Mouse (Mus musculus): ENCODE data around the gene Nif3l1. TPM values are rescaled to one million over a fixed set of nuclear protein-coding genes. Genes with fewer than 3 reads are reported as not detected.
A peak's percentile ranks its signal among the peaks of the same experiment; 100 is the strongest.

Nif3l1 gene
- 10 to 100 TPM; 39.2 to 58.9 (median 57.3) TPM for polyA plus RNA-seq (2017; shearing (Covaris generic))

DNA sequence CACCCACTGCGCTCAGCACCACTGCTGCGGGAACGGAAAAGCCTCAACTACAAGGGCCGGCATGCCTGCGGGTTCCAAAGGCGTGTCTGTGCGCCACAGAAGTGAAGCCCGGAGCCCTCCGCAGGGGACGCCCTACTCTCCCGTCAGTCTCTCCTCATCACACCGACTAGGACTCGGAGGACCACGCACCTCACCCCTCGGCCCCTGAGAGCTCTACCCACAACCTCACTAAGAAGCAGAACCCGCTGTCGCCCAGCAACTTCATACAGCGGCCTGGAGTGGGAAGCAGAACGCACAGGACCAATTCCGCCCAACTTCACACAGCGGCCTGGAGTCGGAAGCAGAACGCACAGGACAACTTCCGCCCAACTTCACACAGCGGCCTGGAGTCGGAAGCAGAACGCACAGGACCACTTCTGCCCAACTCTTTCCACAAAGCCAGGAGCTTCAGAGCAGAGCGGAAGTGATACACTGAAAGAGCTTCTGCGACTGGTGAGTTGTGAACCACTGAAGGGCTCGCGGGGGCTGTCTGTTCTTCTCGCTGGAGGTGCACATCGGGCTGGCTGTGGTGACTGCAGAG, at the start of gene Nif3l1, which contains the start of gene Ppil3:
Gene Nif3l1, plus strand, starts transcription at position 9 of the 580 bp plus-strand sequence.
Gene Ppil3, minus strand, starts transcription at position 344 of the 580 bp plus-strand sequence.
- ATAC-seq = peak; percentile 91

GRCm38 (mm10) chr1:58395341-58395740, 49.6 kb upstream of the Nif3l1 start:
- ATAC-seq = no peak

DNA sequence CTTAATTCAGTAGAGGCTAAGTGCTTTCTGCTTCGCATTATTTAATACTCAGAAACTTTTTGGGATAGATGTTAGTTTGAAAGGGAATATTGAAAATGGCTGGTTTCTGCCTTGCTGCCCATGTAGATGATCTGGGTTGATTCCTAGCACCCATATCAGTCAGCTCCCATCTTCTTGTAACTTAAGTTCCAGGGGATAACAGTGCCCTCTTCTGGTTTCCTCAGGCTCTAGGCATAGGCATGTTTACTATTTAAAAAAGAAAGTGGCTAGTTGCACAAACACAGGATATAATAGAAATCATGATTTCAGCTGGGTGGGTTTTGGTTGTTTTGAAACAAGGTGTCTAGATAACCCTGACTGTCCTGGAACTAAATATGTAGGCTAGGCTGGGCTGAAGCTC, 48.8 kb upstream of the Nif3l1 start:
- no peak for ATAC-seq

DNA sequence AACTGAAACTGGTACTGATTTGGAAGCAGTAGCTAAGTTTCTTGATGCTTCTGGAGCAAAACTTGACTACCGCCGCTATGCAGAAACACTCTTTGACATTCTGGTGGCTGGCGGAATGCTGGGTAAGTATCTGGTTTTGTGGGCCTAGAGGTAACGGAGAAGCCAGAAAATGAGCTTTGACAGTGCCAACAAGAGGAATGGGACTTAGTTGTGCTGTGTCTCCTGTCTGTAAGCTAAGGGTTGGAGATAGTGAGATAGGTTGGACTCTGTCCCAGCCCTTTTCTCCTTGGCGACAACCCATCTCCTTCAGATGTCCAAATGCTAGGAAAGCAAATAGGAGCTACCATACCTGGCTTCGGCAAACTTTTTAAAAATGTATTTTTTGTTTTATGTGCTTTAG, 47.2 kb upstream of the Nif3l1 start:
- ATAC-seq = no peak

- no peak for ATAC-seq
Measured at GRCm38 (mm10) chr1:58401396-58401795, 43.6 kb upstream of the Nif3l1 start.

DNA sequence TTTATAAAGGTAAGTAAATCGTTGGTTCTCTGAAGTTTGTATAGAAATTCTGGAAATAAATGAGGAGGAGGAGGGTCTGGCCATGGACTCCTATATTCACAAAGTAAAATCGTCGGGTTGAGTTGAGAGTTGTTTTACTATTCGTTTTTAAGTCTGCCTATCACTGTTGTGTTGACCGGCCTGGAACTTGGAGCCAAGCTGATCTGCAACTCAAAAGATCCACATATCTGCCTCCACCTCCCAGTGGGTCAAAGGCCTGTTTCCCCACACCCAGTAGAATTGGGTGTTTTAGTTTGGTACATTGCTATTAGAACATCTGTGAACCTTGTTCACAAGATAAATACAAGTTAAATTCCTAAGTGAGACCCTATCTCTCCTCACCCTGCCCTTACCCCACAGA, 41.2 kb upstream of the Nif3l1 start:
- ATAC-seq = no peak

- ATAC-seq = no peak
Measured at GRCm38 (mm10) chr1:58407321-58407720, 37.6 kb upstream of the Nif3l1 start.

DNA sequence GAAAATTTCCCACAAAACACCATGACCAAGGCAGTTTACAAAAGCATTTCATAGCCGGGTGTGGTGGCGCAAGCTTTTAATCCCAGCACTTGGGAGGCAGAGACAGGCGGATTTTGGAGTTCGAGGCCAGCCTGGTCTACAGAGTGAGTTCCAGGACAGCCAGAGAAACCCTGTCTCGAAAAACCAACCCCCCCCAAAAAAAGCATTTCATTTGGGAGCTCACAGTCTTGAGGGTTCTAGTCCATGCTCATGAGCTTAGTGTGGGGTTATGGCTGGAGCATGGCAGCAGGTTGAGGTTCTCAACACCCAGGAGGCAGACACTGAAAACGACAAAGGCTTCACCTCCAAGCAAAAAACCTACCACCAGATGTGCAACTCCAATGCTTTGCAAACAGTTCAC, 36.8 kb upstream of the Nif3l1 start:
- ATAC-seq = no peak

DNA sequence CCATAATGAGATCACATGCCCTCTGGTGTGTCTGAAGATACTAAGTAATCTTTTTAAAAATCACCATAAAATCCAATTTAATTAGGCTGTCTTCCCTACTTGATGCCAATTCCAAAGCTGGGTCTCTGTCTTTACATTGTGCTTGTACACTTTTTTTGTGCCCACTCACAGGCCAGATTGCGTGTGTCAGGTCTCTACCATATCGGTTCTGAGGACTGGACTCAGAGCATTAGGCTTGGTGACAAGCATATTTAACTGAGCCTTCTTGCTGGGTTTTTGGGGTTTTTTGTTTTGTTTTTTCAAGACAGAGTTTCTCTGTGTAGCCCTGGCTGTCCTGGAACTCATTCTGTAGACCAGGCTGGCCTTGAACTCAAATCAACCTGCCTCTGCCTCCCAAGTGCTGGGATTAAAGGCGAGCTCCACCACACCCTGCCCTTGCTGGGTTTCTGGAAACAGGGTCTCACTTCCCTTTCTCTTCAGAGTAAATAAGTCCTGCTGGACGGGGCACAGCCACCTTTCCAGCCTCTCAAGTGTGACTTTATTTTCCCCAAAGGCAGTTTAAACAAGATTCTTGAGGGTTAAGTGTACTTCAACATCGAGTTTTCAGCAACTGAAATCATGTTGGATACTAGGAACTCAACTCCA, 35.3 kb upstream of the Nif3l1 start:
- ATAC-seq = no peak

DNA sequence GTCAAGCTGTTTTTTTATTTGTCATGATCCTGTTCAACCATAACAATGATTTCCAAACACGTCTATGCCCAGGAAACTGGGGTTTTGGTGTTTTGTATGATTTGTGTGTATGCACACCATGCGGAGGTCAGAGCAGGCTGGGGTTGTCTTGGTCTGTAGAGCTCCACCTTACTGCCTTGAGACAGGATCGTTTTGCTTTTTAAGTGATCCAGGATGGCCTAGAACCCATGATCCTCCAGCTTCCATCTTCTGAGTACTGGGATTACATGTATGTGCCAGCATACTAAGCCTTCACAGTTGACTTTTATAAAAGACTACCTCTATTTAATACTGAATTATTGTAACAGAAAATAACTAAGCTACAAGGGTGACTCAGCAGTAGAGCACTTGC, 34.8 kb upstream of the Nif3l1 start:
- no peak for ATAC-seq

DNA sequence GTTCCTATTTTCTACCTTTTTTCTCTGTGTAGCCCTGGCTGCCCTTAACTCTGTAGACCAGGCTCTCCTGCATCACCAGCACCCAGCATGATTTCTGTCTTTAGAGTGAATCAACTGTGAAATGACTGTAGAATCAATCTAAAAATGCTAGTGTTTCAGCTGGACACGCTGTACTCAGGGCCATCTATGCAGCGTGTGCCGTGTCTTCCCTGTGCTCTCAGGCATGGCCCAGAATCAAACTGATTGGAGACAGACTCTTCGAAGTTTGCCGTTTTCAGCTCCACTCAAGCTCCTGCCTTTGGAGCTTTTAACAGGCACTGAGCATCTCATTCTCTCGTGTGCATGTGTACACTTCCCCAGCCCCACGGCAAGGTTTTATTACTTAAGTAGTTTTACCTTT, 34.2 kb upstream of the Nif3l1 start:
- no peak for ATAC-seq

DNA sequence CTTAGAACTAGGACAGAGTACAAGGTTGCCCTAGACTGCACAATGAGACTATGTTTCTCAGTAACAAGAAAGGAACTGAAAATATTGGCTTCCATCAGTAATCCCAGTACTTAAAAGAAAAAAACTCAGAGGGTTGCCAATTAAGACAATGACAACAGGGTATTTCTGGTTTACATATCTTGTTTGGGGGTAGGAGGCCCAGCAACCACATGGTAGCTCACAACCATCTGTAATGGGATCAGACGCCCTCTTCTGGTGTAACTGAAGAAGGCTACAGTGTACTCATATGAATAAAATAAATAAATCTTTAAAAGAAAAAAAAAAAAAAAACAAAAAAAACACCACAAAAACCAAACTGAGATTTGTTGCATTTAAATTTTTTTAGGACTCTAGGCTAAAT, 29.5 kb upstream of the Nif3l1 start:
- peak; percentile 49 for ATAC-seq

DNA sequence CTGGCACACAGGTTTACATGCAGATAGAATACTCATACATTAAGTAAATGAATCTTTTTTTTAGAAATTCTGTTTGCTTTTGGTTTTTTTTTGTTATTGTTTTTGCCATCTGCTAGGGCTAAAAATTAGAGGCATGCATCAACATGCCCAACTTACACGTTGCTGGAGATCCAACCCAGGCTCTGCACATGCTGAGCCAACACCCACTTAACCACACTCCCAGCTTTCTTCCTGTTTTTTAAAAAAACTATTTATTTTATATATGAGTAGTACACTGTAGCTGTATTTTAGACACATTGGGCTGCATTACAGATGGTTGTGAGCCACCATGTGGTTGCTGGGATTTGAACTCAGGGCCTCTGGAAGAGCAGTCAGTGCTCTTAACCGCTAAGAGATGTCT, 28.9 kb upstream of the Nif3l1 start:
- no peak for ATAC-seq

DNA sequence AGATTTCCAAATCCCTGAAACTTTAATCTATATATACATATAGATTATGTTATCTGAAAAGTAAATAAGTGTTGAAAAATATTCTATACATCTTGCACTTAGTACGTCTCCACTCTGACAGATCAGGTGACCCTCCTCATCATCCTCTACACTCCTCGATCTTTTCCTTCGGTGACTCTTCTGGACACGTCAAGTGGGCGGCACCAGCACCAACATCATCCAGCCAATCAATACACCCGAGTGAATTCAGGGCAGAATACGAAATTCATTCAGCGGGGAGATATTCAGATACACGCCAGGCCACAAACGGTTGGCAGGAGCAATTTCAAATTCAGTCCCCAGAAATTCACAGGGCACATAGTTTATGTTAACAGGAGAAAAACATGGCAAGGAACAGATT, 24.9 kb upstream of the Nif3l1 start:
- ATAC-seq = no peak

GRCm38 (mm10) chr1:58420961-58421360, 24.0 kb upstream of the Nif3l1 start:
- no peak for ATAC-seq

DNA sequence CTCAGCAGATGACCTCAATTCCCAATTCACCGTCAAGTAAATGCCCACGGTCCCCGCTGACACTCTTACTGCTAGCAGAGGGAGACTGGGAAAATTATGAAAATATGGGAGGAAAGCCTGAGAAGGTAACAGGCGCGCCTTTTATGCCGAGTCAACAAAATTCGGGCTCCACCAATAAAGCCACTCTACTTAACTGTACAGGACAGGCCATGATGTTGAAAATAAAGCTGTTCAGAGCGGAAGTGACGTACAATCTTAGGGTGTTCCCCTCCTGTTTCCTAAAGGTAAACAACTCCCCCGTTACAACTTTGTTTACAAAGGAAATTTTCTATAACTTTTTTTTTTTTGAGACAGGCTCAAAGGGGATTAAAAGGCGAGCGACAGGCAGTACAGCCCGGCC, 22.1 kb upstream of the Nif3l1 start:
- ATAC-seq = peak; percentile 85

DNA sequence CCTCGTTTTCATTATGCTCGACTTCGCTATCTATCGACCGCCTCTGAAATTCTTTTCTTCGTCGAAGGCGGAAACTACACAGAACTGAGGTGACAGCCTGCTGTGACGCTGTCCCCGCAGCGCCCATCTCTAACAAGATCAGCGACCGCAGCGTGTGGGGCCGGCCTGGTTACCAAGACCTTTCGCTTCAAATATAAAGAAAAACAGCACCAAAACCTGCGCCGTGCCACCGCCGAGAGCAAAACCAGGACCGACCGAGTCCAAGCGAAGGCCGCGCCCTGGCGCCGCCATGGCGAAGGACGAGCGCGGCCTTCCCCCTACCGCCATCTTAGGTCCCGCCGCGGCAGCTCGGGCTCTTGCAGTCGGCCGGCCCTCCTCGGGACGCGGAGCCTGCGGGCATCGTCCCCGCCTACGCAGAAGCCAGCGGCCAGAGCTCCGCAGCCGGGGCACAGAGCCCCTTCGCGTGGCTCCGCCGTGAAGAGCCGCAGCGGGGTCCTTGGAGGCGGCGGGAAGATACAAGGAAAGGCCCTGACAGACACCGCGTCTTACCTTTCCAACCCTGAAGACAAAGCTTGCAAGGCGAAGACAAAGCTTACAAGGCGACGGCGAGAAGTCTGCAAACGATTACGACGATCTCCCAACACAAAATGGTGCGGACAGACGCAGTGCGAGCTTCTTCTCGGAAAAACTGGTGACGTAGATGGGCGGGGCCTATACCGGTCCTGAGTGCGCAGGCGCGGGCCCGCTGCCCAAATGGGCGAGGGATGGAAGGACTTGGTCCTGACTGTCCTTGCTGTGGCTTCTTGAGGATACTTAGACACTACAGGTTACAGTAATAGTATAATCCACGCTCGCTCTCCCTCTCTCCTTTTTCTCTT, 21.3 kb upstream of the Nif3l1 start, which contains the start of gene Clk1:
Gene Clk1, minus strand, starts transcription at position 696 of the 878 bp plus-strand sequence.
- ATAC-seq = peak; percentile 59

- ATAC-seq = no peak
Measured at GRCm38 (mm10) chr1:58424551-58424950, 20.4 kb upstream of the Nif3l1 start.

DNA sequence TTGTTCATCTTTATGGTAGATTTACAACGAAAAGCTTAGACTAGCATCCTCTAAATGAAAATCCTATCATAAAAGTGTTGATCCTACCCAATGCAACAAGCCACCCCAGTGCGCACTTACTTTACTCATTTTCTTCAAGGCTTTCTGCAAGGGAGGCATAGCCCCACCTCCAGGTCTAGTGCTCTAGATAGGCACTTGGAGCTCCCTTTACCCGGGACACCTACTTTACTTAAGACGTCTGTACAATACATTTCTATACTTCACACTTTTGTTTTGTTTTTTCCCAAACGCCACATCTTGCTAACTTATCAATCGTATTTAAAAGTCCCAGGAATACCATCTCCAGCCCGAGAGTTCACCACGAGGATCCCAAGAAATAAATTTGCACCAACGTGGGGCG, 260 bp upstream of the Nif3l1 start:
- ATAC-seq = no peak

GRCm38 (mm10) chr1:58445861-58446260, 910 bp downstream of the Nif3l1 start:
- ATAC-seq = peak; percentile 14

GRCm38 (mm10) chr1:58447766-58448165, 2.8 kb downstream of the Nif3l1 start:
- no peak for ATAC-seq

DNA sequence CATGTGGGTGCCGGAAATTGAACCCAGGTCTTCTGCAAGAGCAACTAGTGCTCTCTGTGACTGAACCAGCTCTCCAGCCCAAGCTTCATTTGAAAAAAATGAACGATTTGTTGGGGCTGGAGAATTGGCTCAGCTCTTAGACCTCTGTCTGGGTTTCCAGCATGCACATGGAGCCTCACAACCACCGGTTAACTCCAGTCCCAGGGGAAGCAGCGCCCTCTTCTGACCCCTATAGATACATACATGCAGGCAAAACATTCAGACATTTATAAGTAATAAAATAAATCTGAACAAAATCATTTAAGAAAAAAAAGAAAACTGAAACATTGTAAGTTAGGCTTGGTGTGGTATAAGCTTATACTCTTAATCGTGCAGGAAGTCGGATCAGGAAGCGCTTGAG, 3.4 kb downstream of the Nif3l1 start:
- ATAC-seq = no peak

DNA sequence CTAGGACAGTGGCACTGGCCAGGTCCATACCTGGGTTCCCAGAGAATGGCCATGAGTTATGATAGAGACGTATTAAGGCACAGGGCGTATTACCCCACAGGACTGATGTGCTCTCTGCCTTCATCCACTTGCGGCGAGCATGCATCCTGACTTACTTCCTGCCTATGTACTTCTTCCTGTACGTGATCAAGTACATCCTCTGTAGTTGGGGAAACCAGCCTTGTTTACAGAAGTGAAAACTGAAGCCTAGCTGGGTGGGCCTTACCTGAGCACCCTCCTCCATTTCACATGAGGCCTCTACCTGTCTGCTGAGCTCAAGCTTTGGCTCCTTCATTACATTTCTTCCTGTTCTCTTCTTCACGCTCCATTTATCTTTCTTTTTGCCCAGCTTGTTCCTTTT, 9.4 kb downstream of the Nif3l1 start:
- peak; percentile 94 for ATAC-seq

GRCm38 (mm10) chr1:58458175-58458574, 13.2 kb downstream of the Nif3l1 start:
- ATAC-seq = no peak

Measured in inflammation-experienced regulatory T-cells, adult 6 months (primary cell).